Mouse (Mus musculus): ENCODE results near the gene Dchs1.

GRCm38 (mm10) chr7:105795759-105796366 is 8.4 kb upstream of the Dchs1 start:
- no peak for TF ChIP-seq GATA1 (IDR thresholded peaks at IDR 0.05; ENCODE audit: low read depth, low read length)
- TF ChIP-seq NELFE (IDR thresholded peaks at IDR 0.05; ENCODE audit: low read depth, low read length), result no peak
